Mouse (Mus musculus) cerebellum, postnatal 36 days (tissue): ENCODE measurements around the gene Tead2.
"Not testable (repeated sequence)": the region's sequence is repeated elsewhere in the genome, so short reads cannot be mapped to it uniquely, and the experiment has no call there.

ENCODE experiments used
- DNase-seq, 2 experiments: peaks; one replicate each; pipeline ENCODE4 v3.0.0; 2021 to 2022; ENCODE audit warnings: mixed read lengths in 2 of 2

Tead2 gene

GRCm38 (mm10) chr7:45215673-45216441 is at the start of gene Tead2:
Gene Tead2, plus strand, starts transcription at chr7:45215753.
- no peak for DNase-seq

DNA sequence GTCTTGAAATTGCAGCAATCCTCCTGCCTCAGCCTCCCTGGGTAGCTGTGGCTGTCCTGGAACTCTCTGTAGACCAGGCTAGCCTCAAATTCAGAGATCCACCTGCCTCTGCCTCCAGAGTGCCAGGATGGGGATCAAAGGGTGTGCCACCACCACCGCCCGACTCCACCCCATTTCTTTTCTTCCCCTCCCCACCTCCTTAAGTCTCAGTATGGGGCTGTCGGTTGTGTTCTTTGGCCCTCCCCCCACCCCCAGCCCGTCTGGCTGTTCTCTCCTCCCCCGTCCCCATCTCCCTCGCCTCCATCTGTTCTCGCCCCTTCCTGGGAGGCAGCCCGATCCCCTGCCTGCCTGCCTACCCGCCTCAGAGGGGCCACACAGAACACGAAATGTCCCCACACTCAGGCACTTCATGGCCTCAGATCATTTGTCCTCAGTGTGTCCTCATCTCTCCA is 48.6 kb upstream of the Tead2 start:
- peak; percentile 59 to 71 for DNase-seq

- DNase-seq = peak; percentile 76 to 79
These were observed 47.6 kb upstream of the Tead2 start for GRCm38 (mm10) chr7:45167761-45168445.

DNA sequence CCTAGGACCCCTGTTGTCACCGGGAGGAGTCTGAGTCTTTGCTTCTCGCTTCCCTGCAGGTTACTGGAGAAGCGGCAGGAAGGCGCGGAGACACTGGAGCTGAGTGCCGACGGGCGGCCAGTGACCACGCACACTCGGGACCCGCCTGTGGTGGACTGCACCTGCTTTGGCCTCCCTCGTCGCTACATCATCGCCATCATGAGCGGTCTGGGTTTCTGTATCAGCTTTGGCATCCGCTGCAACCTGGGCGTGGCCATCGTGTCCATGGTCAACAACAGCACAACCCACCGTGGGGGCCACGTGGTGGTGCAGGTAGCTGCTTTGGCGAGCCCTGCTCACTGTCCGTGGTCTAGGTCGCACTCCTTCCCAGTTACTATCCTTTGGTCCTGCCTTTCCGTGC is 46.9 kb upstream of the Tead2 start:
- DNase-seq = peak; percentile 62 to 64

GRCm38 (mm10) chr7:45169495-45169894 is 46.1 kb upstream of the Tead2 start:
- peak; percentile 73 to 76 for DNase-seq

DNA sequence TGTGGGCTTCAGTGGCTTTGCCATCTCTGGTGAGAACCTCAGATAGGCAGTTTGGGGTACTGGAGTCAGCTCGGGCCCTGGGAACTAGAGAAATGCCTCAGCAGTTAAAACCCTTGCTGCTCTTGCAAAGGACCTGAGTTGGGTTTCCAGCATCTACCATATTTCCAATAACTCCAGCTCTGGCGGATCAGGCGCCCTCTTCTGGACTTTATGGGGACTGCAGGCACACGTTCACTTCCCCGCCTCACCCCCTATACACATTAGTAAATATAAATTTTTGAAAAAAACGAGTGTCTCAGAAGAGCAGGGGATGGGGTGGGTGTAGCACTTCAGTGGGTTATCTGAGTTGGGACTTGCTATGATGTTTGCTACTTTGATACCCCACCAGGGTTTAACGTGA is 42.6 kb upstream of the Tead2 start:
- peak; percentile 51 to 58 for DNase-seq

DNA sequence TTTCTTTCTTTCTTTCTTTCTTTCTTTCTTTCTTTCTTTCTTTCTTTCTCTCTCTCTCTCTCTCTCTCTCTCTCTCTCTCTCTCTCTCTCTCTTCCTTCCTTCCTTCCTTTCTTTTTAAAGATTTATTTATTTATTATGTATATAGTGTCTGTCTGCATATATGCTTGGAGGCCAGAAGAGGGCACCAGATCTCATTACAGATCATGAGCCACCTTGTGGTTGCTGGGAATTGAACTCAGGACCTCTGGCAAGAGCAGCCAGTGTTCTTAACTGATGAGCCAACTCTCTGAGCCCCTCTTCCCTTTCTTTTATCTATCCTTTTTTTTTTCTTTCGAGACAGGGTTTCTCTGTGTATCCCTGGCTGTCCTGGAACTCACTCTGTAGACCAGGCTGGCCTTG is 41.8 kb upstream of the Tead2 start:
- DNase-seq = not testable (repeated sequence)

- DNase-seq = no peak
These were observed 40.8 kb upstream of the Tead2 start for GRCm38 (mm10) chr7:45174567-45175280.

DNA sequence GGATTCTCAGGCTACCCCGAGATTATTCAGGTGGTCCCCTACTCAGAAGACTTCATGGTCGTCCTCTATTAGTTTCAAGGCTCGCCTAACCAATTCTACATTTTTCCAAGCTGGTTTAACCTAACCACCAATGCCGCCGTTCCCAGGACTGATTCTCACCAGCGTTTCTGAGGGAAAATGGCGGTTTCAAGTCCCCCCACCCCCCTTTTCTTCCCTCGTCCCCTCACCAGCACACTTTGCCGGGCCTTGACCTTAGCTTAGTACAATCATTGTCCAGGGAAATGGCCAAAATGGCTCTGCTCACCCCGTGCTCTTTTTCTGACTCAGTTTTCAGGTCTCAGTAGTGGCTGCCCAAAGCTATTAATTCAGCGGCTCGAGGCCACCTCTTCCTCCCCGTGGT is 40.2 kb upstream of the Tead2 start:
- no peak for DNase-seq

DNA sequence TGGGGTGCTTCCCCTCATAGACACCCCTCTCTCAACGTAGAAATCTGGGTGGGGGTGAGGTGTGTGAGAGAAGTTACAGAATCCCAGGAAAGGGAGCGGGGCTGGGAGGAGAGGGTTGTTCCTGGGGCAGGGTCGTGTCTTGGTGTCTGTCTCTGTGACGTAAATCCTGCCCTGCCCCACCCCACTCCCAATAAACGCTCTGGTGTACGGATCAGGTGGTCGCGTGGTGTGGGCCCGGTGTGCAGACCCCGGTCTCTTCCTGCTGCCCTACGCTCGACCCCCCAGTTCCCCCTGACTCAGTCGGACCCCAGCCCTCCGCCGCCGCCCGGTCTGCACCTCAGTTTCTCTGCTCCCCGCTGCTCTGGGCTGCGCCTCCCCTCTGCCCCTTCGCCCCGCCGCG is 39.6 kb upstream of the Tead2 start:
- no peak for DNase-seq

DNA sequence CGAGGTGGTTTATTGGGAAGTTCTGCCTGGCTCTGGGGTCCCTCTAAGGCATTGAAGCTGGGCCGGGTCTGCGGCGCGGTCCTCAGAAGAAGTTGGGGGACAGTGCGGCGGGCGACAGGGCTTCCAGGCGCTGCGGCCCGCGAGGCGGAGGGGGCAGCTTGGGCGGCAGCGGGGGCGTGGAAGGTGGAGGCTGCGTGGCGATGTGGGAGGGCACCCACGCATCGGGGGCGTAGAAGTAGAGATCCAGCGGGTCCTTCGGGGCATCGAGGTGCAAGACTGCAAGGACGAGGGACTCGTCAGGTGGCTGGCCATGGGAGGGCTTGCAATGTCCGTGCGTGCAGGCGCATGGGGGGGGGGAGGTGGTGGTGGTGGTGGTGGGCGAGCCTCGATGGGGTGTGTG is 39.2 kb upstream of the Tead2 start:
- peak in 1 of 2 experiments; percentile 34 for DNase-seq

- DNase-seq = no peak
These were observed 37.0 kb upstream of the Tead2 start for GRCm38 (mm10) chr7:45178550-45178949.

DNA sequence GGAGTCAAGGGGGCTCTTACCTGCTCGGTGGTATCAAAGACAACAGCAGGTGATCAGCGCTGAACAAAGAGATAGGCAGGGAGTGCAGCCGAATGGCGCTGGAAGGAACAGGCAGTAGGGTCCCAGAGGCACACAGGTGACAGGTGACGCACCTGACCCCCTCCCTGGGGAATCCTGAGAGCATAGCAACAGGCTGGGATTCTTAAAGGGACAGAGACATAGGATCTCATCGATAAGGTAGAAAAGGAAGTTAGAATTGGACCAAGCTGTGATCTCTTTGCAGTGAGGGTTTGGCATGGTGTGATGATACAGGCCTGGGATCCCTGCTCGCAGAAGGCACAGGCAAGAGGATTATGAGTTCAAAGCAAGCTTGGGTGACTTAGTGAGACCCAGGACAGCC is 36.1 kb upstream of the Tead2 start, which contains the start of gene Gfy:
Gfy (minus strand) TSS at position 101 of the 400 bp plus-strand sequence.
- DNase-seq = no peak

DNA sequence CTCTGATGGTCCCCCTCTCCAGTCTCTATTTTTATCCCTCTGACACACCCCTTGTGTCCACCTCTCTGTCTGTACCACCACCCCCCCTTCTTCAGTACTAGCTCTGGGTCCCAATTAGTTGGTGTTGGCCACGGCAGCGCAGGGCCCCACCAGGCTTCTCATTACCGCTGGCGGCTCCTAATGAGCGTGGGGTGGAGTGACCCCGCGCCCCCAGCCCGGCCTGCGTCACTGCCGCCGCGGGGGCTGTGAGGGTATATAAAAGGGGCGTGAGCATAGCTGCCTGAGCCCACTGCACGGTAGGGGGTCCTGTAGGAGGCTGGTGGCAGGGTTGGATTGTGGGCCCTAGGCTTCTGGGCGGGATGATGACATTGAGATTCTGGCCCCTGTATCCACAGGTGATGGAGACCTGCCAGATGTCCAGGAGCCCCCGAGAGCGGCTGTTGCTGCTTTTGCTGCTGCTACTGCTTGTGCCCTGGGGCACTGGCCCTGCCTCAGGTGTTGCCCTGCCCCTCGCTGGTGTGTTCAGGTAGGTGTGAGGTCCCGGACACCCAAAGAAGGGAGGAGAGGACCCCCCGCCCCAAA is 34.6 kb upstream of the Tead2 start, which contains the start of gene Pth2:
Pth2 (plus strand) TSS at position 100 of the 582 bp plus-strand sequence.
- DNase-seq = no peak

DNA sequence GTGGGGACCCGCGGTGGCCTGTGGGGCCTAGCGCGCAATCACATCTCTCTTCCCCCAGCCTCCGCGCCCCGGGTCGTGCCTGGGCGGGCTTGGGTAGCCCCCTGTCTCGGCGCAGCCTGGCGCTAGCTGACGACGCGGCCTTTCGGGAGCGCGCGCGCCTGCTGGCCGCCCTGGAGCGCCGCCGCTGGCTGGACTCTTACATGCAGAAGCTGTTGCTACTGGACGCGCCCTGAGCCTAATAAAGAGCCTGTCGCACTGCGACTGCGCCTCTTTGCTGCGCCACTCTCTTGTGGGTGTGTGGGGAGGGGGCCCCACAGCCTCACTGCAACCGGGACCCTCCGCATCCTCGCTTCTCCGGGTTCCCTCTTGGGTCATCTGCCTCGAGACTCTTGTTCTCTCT is 34.0 kb upstream of the Tead2 start:
- DNase-seq = no peak

GRCm38 (mm10) chr7:45182199-45182601 is 33.4 kb upstream of the Tead2 start:
- peak; percentile 83 to 89 for DNase-seq

DNA sequence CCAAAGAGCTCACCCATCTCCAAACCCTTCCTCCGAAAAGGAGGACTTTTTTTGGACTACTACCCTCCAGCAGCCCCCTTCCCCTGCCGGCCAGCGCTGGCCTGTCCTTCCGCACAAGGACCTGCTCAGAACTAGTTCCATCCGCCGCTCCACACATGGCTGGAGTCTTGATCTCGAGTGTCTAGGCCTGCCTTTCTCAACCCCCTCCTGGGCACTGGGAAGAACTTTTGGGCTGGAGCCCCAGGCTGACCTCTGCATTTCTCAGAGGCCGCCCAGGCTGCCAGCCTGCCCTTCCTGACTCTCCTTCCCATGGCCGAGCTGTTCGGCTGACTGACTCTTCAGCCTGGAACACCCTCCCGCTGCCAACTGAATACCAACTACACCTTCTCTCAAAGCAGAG is 32.9 kb upstream of the Tead2 start:
- DNase-seq = no peak

GRCm38 (mm10) chr7:45183672-45184071 is 31.9 kb upstream of the Tead2 start:
- DNase-seq = peak in 1 of 2 experiments; percentile 5

GRCm38 (mm10) chr7:45185921-45186320 is 29.6 kb upstream of the Tead2 start:
- no peak for DNase-seq

DNA sequence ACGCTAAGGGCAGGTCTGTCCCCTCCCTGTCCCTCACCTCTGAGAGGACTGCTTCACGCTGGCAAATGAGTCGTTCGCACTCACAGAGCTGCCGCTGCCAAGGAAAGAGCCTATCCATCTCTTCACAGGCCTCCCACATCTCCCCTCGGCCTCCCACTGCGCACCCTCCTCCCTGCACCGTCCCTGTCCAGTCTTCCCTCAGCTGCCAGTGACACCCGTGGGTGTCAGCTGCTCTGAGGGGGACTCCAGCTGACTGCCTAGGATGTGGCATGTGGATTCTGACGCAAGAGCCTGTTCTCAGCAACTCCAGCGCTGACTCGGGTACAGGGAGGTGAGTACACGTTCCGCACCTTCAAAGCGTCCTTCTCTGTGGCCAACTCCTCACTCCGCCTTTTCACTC is 26.0 kb upstream of the Tead2 start:
- no peak for DNase-seq

DNA sequence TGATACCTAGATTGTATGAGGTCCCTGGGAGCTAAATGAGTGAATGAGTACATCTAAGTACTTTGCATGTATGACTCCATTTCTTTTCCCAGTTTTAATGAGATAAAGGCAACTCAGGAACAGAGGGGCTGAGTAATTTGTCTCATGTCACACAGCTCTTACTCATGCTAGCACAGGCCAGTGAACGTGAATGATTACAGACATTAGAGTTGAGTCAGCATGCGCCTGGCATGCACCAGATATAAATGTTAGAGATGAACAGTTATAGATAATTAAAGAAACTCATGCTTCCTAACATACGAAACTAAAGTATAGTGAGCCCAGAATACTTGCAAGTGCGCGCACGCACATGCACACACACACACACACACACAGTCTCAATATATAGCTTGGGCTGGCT is 25.4 kb upstream of the Tead2 start:
- no peak for DNase-seq

DNA sequence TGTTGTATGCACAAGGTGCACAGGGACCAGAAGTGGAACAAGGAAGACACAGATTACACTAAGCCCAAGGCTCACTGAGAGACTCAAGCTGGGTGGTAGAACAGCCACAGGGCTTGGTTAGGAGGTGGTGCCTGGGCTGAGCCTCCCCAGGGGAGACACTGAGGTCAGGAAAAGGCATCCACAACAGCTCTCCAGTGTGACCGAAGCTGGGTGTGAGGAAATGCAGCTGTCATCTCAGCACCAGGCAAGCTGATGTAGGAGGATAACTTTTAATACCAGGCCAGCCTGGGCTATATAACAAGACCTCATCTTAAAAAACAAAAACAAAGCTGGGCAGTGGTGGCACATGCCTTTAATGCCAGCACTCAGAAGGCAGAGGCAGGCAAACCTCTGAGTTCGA is 24.4 kb upstream of the Tead2 start:
- DNase-seq = no peak

- peak; percentile 76 to 81 for DNase-seq
These were observed 23.7 kb upstream of the Tead2 start for GRCm38 (mm10) chr7:45191803-45192363.
